Comparison of ENCODE assay signal across 20 mouse cellular contexts in genomic region chr1:119019056-119019455, GRCm38 (mm10). TPM values are rescaled to one million over a fixed set of nuclear protein-coding genes. Genes with fewer than 3 reads are reported as not detected.
"Had no signal": no experiment of that assay in that cellular context is flagged by ENCODE, and none has a peak within 500 bp of the region (broad histone marks: within the 10 kb centered on the region; RNA-seq: fewer than 3 reads in every experiment).

No protein-coding gene starts in this region.

- ATAC-seq: intestine, postnatal 0 days; liver, embryonic 12.5 days; midbrain, embryonic 16.5 days had no signal

- H3K4me2 ChIP-seq: liver, embryonic 12.5 days; liver, embryonic 15.5 days; lung, embryonic 15.5 days; midbrain, embryonic 13.5 days; neural tube, embryonic 13.5 days had no signal

- H3K9ac ChIP-seq: liver, embryonic 12.5 days; liver, embryonic 15.5 days; lung, embryonic 15.5 days; midbrain, embryonic 13.5 days; neural tube, embryonic 13.5 days had no signal

- H3K27ac ChIP-seq: layer of hippocampus, adult 2 months; left cerebral cortex, adult 2 months; liver, embryonic 12.5 days; liver, embryonic 15.5 days; lung, embryonic 15.5 days; midbrain, embryonic 10.5 days; midbrain, embryonic 13.5 days; neural tube, embryonic 13.5 days had no signal

- H3K4me3 ChIP-seq: layer of hippocampus, adult 2 months; left cerebral cortex, adult 2 months; liver, embryonic 12.5 days; liver, embryonic 15.5 days; lung, embryonic 15.5 days; midbrain, embryonic 10.5 days; midbrain, embryonic 13.5 days; myocyte; neural tube, embryonic 13.5 days had no signal

- H3K27me3 ChIP-seq: liver, embryonic 12.5 days; liver, embryonic 15.5 days; lung, embryonic 15.5 days; megakaryocyte, embryonic 14.5 days; midbrain, embryonic 13.5 days; neural tube, embryonic 13.5 days had no signal

- DNase-seq: layer of hippocampus, postnatal 36 days; lung, adult 18-20 months; lung, postnatal 10 days; lung, postnatal 36 days; thymus, adult 2 months; thymus, postnatal 14 days; thymus, postnatal 4 days had no signal

- H3K4me1 ChIP-seq: liver, embryonic 12.5 days; liver, embryonic 15.5 days; megakaryocyte, embryonic 14.5 days; midbrain, embryonic 10.5 days; midbrain, embryonic 13.5 days had no signal

- H3K9me3 ChIP-seq: liver, embryonic 12.5 days; liver, embryonic 15.5 days; lung, embryonic 15.5 days; midbrain, embryonic 10.5 days; midbrain, embryonic 13.5 days; neural tube, embryonic 13.5 days had no signal

- H3K36me3 ChIP-seq: liver, embryonic 12.5 days; liver, embryonic 15.5 days; lung, embryonic 15.5 days; midbrain, embryonic 13.5 days; neural tube, embryonic 13.5 days had no signal

RNA-seq across cellular contexts. Expression of gene Gli2, which starts 34.4 kb away (rescaled TPM):
- total RNA-seq: neutrophil, adult 5-6 weeks had no signal
